Mouse (Mus musculus) heart, embryonic 16.5 days (tissue): ENCODE data around the gene Tas1r1. TPM values are rescaled to one million over a fixed set of nuclear protein-coding genes. Genes with fewer than 3 reads are reported as not detected.

Experiments
- ATAC-seq: fragments of 200-750 bp; cut with Nextera tagmentation; replicated peaks from 2 replicates; pipeline ENCODE4 v1.8.0; 2017; ENCODE audit warnings: moderate number of reproducible peaks; ENCODE audit not compliant: insufficient read depth, low FRiP score; ENCODE audit errors: extremely low read depth
- H3K27ac ChIP-seq: fragments of 300-500 bp; sonication (generic); 2 replicates; pipeline ENCODE4 v1.5.1; 2014; ENCODE audit warnings: mild to moderate bottlenecking, low read length, control low read depth, moderate library complexity
- H3K27me3 ChIP-seq: fragments of 300-500 bp; sonication (generic); 2 replicates; pipeline ENCODE4 v1.6.1; 2014; ENCODE audit warnings: low read length, mixed read lengths; ENCODE audit not compliant: control insufficient read depth, insufficient read depth
- H3K36me3 ChIP-seq: fragments of 300-500 bp; sonication (generic); 2 replicates; pipeline ENCODE4 v1.6.1; 2014; ENCODE audit not compliant: control insufficient read depth, insufficient read depth
- H3K4me1 ChIP-seq: fragments of 300-500 bp; sonication (generic); 2 replicates; pipeline ENCODE4 v1.6.1; 2014; ENCODE audit warnings: low read length, mixed read lengths; ENCODE audit not compliant: control insufficient read depth, insufficient read depth
- H3K4me2 ChIP-seq: fragments of 300-500 bp; sonication (generic); 2 replicates; pipeline ENCODE4 v1.6.1; 2014; ENCODE audit warnings: low read depth, mild to moderate bottlenecking, control low read depth, low read length
- H3K4me3 ChIP-seq: fragments of 300-500 bp; sonication (generic); 2 replicates; pipeline ENCODE4 v1.5.1; 2014; ENCODE audit warnings: mild to moderate bottlenecking, control low read depth, low read length
- H3K9ac ChIP-seq: fragments of 300-500 bp; sonication (generic); 2 replicates; pipeline ENCODE4 v1.6.1; 2014; ENCODE audit warnings: low read length, control low read depth
- H3K9me3 ChIP-seq: fragments of 300-500 bp; sonication (generic); replicated peaks from 2 replicates; pipeline ENCODE4 v1.6.1; 2016; ENCODE audit warnings: low read length; ENCODE audit not compliant: control insufficient read depth
- WGBS: fragments of 180-500 bp; shearing (Covaris S2); extraction: QIAGEN DNeasy Blood & Tissue Kit; methylation state at CpG from one replicate; pipeline ENCODE4 v1.1.7; 2014; 5-methylcytosine and 5-hydroxymethylcytosine counted together
- polyA plus RNA-seq: library from polyadenylated mRNA; unstranded; fragments of >200 nt; fragmentation: Nextera tagmentation; extraction: Ambion mirVana; gene quantifications from 2 replicates; pipeline ENCODE4 v1.2.1, GENCODE M21; 2015

The Tas1r1 gene
- polyA plus RNA-seq, 1 experiment from 2014 or later: 0.39 TPM

DNA sequence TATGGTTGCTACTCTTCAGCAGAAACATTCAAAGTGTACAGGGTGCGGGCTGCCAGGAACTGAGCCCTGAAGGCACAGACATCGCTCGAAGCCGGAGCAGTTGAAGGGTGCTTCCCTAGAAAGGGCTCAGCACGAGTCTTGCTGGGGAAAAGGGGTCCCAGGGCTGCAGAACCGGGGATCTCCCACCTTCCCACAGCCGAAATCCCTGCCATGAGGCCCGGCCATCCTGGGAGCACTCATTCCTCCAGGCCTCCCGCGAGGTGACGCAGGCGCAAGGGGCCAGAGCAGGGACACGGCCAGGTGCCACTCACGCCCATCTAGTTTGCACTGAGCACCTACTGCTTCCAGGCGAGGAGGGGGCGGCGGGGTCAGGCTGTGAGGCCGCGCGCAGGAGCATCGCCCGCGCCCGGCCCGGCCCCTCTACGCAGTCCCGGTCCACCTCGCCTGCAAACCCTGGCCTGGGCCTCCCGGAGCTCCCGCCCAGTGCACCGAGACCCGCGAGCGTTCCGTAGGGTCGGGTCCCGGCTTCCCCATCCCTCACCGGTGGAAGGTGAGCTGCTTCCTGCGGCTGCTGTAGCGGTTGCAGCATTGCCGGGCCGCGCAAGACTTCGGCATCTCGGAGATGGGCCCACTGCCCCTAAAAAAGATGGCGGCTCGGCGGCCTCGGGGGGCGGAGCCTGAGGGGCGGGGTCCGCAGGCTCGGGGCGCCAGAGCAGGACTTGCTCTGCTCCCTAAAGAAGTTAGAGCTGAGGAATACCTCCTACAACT, 49.8 kb downstream of the Tas1r1 start, which contains the start of gene Thap3:
Thap3 (minus strand) TSS at position 656 of the 768 bp plus-strand sequence.
- Histone ChIP-seq H3K4me1 (peaks cover 23% of the 10 kb centered on the region), H3K36me3 (peaks cover 16% of the 10 kb centered on the region), H3K27ac (peak within 1 kb of the TSS; percentile 81), H3K27me3 (no peaks in the 10 kb centered on the region), H3K4me2 (peak within 1 kb of the TSS; percentile 78), H3K9me3 (no peaks in the 10 kb centered on the region), H3K9ac (peak within 1 kb of the TSS; percentile 95), H3K4me3 (peak within 1 kb of the TSS; percentile 88)
- ATAC-seq: peak; percentile 71
- under 1% methylated on average over 54 of the region's 54 CpGs for WGBS

DNA sequence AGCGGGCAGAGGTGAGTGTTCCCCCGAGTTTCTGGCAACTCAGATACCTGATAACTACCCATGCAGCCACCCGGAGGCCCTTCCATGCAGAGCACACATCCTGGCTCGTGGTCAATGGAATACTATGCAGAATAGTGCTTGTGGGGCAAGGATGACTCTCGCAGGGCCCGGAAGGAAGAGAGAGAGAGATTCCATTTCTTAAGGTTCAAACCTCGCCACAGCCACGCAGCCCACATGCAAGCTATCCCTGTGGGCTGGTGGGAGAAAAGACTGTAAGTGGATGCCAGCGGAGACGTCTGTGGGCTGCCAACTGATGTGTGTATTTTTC, 50.4 kb downstream of the Tas1r1 start:
- Histone ChIP-seq H3K4me1 (peaks cover 19% of the 10 kb centered on the region), H3K36me3 (peaks cover 18% of the 10 kb centered on the region), H3K27ac (no peak overlapping the region; the same call in 1 of the 2 replicates), H3K27me3 (no peaks in the 10 kb centered on the region), H3K4me3 (peak overlapping the region; percentile 88), H3K4me2 (peak overlapping the region; percentile 78), H3K9ac (peak overlapping the region; percentile 95), H3K9me3 (no peaks in the 10 kb centered on the region)
- no peak for ATAC-seq
- WGBS: 22% methylated on average over 10 of the region's 10 CpGs

DNA sequence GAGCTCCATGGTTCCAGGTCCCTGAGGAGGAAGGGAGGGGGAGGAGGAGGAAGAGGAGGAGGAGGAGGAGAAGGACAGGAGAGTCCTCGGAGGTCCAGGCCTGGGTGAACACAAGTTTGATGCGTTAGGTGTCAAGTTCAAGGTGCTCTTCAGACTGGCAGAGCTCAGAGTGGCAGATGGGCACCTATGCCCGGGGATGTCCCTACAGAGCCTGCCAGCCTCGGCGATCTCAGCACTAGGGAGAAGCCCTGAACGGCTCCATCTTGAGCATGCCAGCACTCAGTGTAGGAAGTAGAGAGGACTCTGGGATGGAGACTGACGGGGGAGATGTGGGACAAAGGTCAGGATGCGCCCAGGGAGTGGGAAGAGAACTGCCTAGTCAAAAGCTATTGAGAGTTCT, 51.7 kb downstream of the Tas1r1 start:
- no peak overlapping the region for H3K9ac ChIP-seq
- 61% methylated on average over 8 of the region's 8 CpGs for WGBS
- peaks cover 12% of the 10 kb centered on the region for H3K36me3 ChIP-seq

DNA sequence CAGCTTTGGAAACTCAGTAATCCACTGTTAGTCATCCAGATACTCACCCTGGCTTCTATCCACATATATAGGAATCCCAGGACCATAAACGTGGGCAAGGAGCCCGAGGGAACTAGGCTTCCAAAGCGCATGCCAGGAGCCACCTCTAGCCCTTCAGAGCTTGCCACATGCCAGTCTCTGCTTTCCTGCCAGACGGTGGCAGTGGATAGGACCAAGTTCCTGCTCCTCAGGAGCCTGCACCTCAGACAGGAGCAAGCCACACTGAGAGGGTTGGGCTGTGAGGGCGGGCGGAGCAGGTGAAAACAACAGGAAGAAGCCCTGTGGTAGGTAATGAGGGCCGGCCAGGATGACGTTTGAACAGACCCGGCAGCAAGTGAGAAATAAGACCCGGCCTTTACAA, 52.5 kb downstream of the Tas1r1 start:
- H3K4me1 ChIP-seq: peaks cover 19% of the 10 kb centered on the region
- WGBS: 40% methylated on average over 10 of the region's 10 CpGs
- no peak overlapping the region for H3K9ac ChIP-seq
- H3K4me2 ChIP-seq: no peak overlapping the region
- no peaks in the 10 kb centered on the region for H3K9me3 ChIP-seq
- H3K36me3 ChIP-seq: peaks cover 10% of the 10 kb centered on the region
- no peak overlapping the region for H3K27ac ChIP-seq
- ATAC-seq: no peak
- no peaks in the 10 kb centered on the region for H3K27me3 ChIP-seq
- H3K4me3 ChIP-seq: no peak overlapping the region

More for the DNA sequence above, 51.7 kb downstream of the Tas1r1 start:
- no peak overlapping the region for H3K27ac ChIP-seq
- H3K4me3 ChIP-seq: no peak overlapping the region
- H3K4me2 ChIP-seq: no peak overlapping the region
- peaks cover 19% of the 10 kb centered on the region for H3K4me1 ChIP-seq
- ATAC-seq: no peak
- H3K27me3 ChIP-seq: no peaks in the 10 kb centered on the region
- no peaks in the 10 kb centered on the region for H3K9me3 ChIP-seq

DNA sequence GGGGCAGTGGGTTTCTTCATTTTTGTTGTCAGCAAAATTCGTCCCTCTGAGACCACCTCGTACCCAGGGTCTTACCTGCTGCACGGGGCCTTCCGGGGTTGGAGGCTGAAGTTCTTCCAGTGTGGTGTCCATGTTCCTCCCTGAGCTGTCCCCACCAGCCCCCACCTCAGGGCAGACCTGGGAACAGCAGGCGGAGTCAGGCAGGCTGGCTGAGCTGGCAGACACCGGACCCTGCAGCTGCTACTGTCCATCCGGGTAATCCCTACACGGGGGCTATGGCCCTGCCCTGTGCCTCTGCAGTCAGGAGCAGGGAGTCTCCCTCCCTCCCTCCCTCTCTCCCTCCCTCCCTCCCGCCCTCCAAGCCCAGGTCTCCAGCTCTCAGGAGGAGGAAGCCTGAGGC, 54.8 kb downstream of the Tas1r1 start:
- H3K36me3 ChIP-seq: peaks cover 12% of the 10 kb centered on the region; the same call in 1 of the 2 replicates
- H3K9ac ChIP-seq: peak overlapping the region; percentile 6; the same call in 1 of the 2 replicates
- H3K4me2 ChIP-seq: no peak overlapping the region
- no peaks in the 10 kb centered on the region for H3K27me3 ChIP-seq
- H3K27ac ChIP-seq: no peak overlapping the region
- H3K9me3 ChIP-seq: no peaks in the 10 kb centered on the region
- 41% methylated on average over 8 of the region's 9 CpGs for WGBS
- peaks cover 15% of the 10 kb centered on the region for H3K4me1 ChIP-seq
- no peak overlapping the region for H3K4me3 ChIP-seq
- no peak for ATAC-seq

DNA sequence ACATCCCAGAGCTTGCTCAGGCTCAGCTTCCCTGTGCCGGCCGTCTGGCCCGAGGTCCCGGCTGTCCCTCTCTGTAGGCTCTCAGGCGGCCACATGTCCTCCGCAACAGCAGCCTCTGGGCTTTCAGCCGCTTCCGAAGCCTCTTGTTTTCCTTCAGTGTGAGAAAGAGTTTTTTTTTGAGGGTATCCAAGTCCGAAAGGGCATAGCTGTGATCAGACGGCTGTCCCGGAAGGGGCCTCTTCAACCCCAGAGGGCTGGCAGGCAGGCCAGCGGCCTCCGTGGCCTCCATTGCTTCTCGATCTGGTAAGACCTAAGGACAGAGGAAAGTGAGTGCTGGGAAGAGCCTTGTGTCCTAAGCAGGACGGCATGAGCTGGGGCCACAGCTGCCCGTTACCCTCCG, 55.3 kb downstream of the Tas1r1 start:
- no peak overlapping the region for H3K27ac ChIP-seq
- 59% methylated on average over 17 of the region's 17 CpGs for WGBS
- H3K9me3 ChIP-seq: no peaks in the 10 kb centered on the region
- peaks cover 12% of the 10 kb centered on the region; the same call in 1 of the 2 replicates for H3K36me3 ChIP-seq
- H3K4me2 ChIP-seq: no peak overlapping the region
- no peak for ATAC-seq
- no peak overlapping the region for H3K9ac ChIP-seq
- no peak overlapping the region for H3K4me3 ChIP-seq
- H3K27me3 ChIP-seq: no peaks in the 10 kb centered on the region
- peaks cover 14% of the 10 kb centered on the region for H3K4me1 ChIP-seq

DNA sequence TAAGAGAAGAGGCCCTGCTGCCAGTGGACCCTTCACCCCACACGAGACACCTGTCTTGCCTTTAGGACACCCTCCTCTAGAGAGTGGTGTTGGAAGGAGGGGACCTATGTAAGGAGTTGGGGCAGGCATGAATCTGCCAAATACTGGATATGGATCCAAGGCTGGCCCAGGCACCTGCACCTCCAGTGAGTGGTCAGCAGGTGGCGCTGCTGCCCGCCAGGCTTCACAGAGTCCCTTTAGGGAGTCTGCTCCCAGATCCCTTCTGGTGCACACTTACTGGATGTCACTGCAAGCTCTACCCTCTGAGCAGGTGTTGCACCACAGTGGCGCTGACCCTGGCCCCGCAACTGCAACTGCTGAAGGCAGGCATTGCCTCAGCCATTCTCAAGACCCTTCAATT, 57.0 kb downstream of the Tas1r1 start:
- 11% methylated on average over 5 of the region's 5 CpGs for whole genome bisulfite sequencing
- peak; percentile 65 for ATAC-seq
- Histone ChIP-seq H3K9ac (no peak overlapping the region), H3K27ac (no peak overlapping the region), H3K4me1 (peaks cover 3% of the 10 kb centered on the region; the same call in 1 of the 2 replicates), H3K36me3 (peaks cover 16% of the 10 kb centered on the region), H3K27me3 (no peaks in the 10 kb centered on the region), H3K4me3 (no peak overlapping the region), H3K4me2 (no peak overlapping the region), H3K9me3 (no peaks in the 10 kb centered on the region)

DNA sequence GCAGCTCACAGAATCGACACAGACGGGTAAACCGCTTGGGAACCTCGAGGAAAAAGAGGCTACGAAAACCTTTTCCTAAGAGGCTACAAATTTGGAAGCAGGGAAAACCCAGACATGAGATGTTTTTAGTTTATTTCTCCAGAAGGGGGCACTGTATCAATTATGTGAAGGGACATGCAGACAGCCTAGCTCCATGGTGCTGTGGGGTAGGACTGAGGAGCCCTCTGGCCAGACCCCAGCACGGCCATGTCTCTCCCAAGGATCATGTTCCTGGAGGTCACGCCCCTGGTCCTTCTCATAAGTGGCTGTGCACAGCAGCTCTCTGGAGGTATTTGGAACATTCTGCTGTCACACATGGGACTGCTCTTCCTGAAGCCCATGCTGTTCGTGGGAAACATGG, 57.7 kb downstream of the Tas1r1 start:
- H3K9ac ChIP-seq: no peak overlapping the region
- 70% methylated on average over 8 of the region's 8 CpGs for WGBS
- no peak overlapping the region for H3K27ac ChIP-seq
- H3K4me3 ChIP-seq: no peak overlapping the region
- no peak overlapping the region for H3K4me2 ChIP-seq
- peaks cover 16% of the 10 kb centered on the region for H3K36me3 ChIP-seq
- no peak for ATAC-seq
- no peaks in the 10 kb centered on the region for H3K9me3 ChIP-seq
- H3K27me3 ChIP-seq: no peaks in the 10 kb centered on the region
- H3K4me1 ChIP-seq: peaks cover 3% of the 10 kb centered on the region; the same call in 1 of the 2 replicates
